Mouse (Mus musculus) splenic B cell, adult 2 months (primary cell): ENCODE results near the gene Opn1mw.
"Not testable (repeated sequence)": the region's sequence is repeated elsewhere in the genome, so short reads cannot be mapped to it uniquely, and the experiment has no call there.

Experiments used
- DNase-seq: peaks from one replicate; pipeline ENCODE4 v3.0.0-alpha.2; 2011; ENCODE audit warnings: low read depth, low spot score
- H3K27me3 ChIP-seq: 2 replicates; pipeline ENCODE4 v1.6.1; 2012; ENCODE audit warnings: mild to moderate bottlenecking, low read length, moderate library complexity, mixed read lengths; ENCODE audit not compliant: control insufficient read depth, poor library complexity, insufficient read depth, severe bottlenecking
- H3K36me3 ChIP-seq: 2 replicates; pipeline ENCODE4 v1.6.1; 2012; ENCODE audit warnings: mild to moderate bottlenecking, low read length, moderate library complexity, mixed read lengths; ENCODE audit not compliant: control insufficient read depth, poor library complexity, insufficient read depth, severe bottlenecking

Gene Opn1mw

DNA sequence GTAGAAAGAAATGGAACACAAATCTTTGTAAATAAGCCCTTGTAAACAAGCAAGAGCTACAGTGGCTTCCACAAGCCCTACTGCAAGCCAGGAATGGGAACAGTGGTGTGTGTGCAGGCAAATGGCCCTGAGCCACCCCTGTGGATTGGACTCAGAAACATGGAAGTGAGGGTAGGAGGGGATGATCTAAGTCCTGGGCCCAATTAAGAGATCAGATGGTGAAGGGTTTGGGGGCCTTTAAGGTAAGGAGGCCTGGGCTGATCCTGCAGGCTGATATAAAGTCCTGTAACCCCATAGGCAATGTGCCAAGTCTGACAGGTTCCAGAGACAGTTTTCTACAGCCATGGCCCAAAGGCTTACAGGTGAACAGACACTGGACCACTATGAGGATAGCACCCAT, at the start of gene Opn1mw:
Gene Opn1mw, plus strand, starts transcription at position 301 of the 400 bp plus-strand sequence.
- DNase-seq, result no peak
- no peaks in the 10 kb centered on the region for H3K27me3 ChIP-seq
- H3K36me3 ChIP-seq, result no peaks in the 10 kb centered on the region

DNA sequence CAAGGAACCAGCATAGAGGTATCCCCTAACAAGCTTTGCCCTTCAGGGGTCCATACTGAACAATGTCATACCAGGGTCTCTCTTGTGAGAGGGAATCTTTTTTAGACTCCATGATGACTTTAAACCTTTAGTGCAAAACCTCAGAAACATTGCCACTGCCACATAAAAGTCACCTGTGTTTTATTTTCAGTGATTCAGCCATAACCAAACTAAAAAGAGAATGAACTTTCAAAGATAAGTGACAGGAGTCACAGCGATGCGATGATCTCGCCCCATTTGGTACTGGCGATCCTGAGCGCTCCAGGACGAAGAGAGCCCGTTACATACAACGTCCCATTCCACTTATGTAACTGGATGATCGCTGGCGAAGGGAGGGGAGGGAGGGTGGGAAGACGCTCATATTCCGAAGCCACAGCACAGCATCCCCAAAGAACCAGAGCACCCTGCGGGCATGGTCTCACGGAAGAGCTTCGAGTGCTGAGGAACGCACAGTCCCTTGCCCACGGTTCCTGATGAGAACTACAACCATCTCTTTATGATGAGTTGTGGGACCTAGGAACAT, 42.9 kb upstream of the Opn1mw start:
- no peak for DNase-seq
- H3K36me3 ChIP-seq, result no peaks in the 10 kb centered on the region
- no peaks in the 10 kb centered on the region for H3K27me3 ChIP-seq

DNA sequence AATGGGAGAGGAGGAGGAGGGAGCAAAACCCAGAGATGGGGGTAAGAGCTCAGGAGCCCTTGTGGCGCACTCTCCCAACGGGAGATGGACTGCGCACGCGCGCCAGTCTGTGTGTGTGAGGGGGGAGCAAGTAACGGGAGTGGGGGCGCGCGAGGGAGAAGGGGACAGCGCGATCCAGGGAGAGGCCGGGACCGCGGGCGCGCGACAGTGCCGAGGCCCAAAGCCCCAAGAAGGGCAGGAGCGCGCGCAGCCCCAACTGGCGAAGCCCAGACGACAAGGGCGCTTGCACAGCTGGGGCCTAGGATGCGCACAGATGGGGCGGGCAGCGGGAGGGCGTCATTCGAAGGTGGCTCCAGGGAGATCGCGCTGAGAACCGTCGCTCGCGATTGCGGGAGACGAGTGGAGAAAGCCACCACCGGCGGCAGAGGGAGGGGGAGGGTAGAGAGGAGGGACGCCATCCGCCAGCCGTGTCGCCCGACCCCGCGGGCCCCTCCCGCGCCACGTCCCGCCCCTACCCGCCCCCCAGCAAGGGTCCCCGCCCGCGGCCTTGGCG, 42.2 kb upstream of the Opn1mw start:
- Histone ChIP-seq H3K36me3 (no peaks in the 10 kb centered on the region), H3K27me3 (no peaks in the 10 kb centered on the region)
- peak; percentile 77 for DNase-seq

DNA sequence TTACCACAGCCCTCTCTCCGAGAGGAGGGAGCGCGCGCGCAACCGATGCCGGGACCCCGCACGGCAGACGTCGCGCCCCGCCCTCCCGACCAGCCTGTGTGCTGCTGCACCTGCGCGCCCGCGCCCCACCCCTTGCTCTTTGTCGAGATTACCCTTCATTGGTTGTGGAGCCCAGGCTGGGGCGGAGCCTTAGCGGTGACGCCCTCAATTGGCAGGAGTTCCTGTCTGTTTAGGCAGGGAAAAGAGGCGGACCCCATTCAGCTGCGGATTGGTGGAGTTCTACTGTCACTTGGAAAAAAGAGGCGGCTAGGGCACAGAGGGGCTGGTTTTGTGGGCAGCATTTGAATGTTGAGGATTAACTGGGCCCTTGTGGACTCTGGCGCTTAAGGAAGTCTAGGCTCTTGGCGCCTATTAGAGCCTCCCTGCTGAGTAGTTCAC, 41.6 kb upstream of the Opn1mw start:
- DNase-seq, result peak; percentile 97
- Histone ChIP-seq H3K27me3 (no peaks in the 10 kb centered on the region), H3K36me3 (no peaks in the 10 kb centered on the region)

DNA sequence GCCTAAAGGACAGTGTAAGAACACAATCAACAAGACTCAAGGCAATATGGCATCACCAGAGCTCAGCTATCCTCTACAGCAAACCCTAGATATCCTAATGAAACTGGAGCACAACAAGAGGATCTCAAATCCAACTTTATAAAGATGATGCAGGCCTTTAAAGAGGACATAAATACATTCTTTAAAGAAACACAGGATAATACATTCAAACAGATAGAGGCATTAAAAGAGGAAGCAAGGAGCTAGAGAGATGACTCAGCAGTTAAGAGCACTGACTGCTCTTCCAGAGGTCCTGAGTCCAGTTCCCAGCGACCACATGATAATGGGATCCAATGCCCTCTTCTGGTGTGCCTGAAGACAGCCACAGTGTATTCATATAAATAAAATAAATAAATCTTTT, 32.1 kb upstream of the Opn1mw start:
- Histone ChIP-seq H3K27me3 (no peaks in the 10 kb centered on the region), H3K36me3 (no peaks in the 10 kb centered on the region)
- DNase-seq, result no peak

DNA sequence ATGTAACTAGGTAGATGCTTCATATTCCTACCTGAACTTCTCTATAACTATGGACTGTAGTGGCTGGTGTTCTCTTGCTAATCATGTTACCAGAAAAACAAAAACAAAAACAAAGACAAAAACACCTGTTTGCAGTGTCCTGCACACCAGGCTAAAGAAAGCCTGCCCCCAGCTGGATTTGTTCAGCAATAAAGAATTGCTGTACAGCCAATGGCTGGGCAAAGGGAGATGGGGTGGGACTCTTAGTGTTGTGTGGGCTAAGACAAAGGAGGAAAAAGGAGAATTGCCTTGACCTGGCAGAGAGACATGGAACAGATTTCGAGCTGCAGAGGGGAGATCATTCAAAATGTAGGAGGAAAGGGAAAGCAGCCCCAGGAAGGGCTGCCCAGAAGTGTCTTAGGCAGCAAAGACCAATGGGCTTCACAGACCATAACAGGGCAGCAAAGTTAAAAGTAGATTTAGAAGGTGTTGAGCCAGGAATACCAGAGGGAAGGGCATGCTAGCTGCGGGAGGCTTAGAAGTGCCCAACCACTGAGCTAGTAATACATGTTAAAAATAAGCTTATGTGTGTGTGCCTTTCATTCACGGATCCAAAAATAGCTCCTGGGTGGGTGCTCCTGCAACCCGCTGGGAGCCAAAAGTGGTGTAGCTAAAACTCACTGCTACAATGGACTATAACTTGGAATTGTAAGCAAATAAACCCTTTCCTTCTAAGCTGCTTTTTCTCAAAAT, 23.6 kb upstream of the Opn1mw start:
- H3K27me3 ChIP-seq, result no peaks in the 10 kb centered on the region
- DNase-seq, result no peak
- H3K36me3 ChIP-seq, result no peaks in the 10 kb centered on the region

DNA sequence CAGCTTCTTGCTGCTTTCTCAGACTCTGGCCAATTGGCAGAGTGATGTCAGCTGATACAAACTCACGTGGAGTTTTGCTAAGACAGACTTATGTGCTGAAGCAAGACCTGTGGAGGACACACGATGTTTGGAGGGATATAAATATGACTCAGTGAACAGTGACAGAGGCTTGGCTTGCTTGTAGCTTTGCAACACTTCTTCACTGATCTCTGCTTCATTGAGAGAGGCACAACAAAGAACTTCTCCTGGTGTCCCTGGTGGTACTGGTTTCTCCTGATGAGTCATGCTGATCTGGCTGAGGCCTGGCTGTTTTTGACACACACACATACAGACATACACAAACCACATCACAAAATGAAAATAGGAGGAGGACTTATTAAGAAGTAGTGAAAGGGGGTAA, 21.3 kb upstream of the Opn1mw start:
- DNase-seq, result no peak
- H3K27me3 ChIP-seq, result no peaks in the 10 kb centered on the region
- no peaks in the 10 kb centered on the region for H3K36me3 ChIP-seq

DNA sequence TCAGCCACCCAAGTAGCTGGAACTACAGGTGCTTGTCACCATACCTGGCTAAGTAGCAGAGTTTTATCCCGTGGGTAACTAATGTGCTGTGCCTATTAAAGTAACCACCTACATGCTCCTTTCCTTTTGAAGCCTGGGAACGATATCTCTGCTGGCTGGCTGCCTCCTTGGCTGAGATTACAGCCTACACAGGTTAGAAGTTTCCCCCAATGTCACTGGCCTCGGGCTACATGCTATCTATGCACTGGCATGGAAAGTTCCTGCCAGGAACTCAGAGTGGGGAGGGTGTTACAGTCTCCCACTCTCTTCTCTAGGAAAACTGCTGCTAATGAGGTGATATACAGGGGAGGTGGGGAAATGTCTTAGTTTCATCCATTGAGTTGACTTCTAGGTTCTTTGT, 18.5 kb upstream of the Opn1mw start:
- Histone ChIP-seq H3K27me3 (no peaks in the 10 kb centered on the region), H3K36me3 (no peaks in the 10 kb centered on the region)
- DNase-seq, result no peak

DNA sequence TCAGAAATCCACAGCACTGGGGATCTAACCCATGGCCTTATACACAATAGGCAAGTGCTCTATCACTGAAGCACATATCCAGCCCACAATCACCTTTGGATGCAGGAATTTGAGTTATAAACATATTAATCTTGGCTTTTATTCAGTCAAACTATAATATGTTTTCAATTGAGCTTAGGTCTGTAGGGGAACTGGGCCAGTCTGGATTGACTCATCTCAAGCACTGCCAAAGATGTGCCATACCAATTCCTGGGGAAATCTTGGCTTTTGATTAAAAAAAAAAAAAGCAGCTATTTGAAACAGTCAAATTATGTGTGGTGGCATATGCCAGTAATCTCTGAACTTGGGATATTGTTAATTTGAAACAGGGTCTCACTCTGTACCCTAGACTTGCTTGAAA, 13.2 kb upstream of the Opn1mw start:
- no peaks in the 10 kb centered on the region for H3K36me3 ChIP-seq
- no peaks in the 10 kb centered on the region for H3K27me3 ChIP-seq
- DNase-seq, result no peak

DNA sequence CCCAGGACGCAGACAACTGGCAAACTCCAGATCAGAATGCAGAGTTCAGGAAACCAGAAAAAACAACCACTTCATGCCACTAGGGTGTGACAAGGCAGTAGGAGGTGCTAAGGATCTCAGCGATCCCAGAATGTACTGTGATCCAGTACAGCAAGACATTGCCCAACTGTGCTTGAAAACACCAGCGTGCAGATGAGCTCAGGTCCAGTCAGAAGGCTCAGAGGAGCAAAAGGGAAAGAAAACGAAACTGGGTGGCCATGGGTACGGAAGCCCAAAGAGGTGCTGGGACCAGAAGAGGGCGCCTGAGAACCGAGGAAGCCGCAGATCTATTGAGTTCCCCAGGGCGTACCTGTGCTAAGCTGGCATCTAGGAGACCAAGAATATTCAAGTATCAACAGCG, 11.8 kb upstream of the Opn1mw start:
- peak; percentile 80 for DNase-seq
- Histone ChIP-seq H3K36me3 (no peaks in the 10 kb centered on the region), H3K27me3 (no peaks in the 10 kb centered on the region)

DNA sequence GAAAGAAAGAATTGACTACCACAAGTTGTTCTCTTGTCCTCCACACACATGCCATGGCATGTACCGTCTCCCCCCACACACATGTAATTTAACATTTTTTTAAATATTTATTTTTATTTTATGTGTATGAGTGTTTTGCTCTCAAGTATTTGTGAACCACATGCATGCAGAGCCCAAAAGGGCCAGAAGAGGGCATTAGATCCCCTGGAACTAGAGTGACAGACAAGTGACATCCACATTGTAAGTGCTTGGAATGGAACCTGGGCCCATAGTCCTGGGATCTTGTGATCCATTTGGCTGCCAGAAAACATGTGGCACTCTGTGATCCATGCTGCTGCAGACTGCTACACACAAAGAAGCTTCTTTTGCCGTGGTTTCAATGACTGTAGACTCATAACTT, 2.3 kb upstream of the Opn1mw start:
- no peaks in the 10 kb centered on the region for H3K27me3 ChIP-seq
- peak; percentile 70 for DNase-seq
- no peaks in the 10 kb centered on the region for H3K36me3 ChIP-seq

DNA sequence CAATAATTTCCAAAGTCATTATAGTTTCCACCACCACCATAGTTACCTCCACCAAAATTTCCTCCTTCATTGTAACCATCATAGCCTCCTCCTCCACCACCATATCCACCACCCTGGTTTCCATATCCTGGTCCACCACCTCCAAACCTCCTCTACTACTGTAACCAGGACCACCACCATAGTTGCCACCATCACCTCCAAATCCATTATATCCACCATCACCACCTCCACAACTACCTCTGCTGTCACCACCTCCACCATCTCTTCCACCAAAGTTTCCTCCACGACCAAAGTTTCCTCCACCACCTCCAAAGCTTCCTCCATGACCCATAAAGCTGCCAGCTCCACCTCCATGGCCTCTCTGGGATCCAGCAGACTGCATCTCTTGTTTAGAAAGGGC, 8.0 kb downstream of the Opn1mw start, which contains the start of gene Mecp2:
Gene Mecp2, minus strand, starts transcription at position 101 of the 400 bp plus-strand sequence.
- DNase-seq, H3K27me3 ChIP-seq: not testable (repeated sequence)

DNA sequence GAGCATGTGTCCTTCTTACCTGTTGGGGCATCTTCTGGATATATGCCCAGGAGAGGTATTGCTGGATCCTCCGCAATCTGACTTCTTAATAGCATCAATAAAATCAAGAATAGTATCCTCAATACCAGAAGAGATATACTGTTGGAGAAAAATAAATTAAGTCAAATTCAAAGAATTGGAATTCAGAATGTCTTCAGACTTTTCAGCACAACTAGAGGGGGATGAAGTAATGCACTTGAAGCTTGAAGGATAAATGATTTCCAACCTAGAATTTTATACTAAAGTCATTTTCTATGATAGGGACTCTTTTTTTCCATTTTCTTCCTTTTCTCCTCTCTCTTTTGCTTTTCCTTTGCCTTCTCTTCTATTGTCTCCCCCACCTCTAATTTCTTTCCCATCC, 40.5 kb downstream of the Opn1mw start, which contains the start of gene Tex28:
Gene Tex28, minus strand, starts transcription at position 101 of the 400 bp plus-strand sequence.
- no peaks in the 10 kb centered on the region for H3K36me3 ChIP-seq
- DNase-seq, result no peak
- H3K27me3 ChIP-seq, result no peaks in the 10 kb centered on the region

More for the DNA sequence above, 8.0 kb downstream of the Opn1mw start, which contains the start of gene Mecp2:
- not testable (repeated sequence) for H3K36me3 ChIP-seq

DNA sequence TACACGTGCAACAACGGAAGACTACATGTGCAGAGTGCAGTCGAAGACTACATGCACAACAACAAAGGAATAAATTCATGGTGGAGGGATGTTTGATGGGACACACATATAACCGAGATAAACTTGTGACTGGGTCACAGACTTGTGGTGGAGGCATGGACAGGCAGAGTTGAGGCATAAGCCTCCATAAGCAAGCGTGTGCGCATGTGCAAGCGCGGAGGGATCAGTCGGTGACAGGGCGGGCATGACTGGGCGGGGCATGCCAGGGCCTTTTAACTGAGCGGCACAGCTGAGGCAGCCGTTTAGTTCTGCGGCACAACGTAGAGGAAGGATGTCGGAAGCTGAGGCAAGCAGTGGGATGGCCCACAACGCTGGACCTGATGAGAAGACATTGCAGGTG, 49.7 kb downstream of the Opn1mw start, which contains the start of gene Tktl1:
Gene Tktl1, plus strand, starts transcription at position 301 of the 400 bp plus-strand sequence.
- DNase-seq, result no peak
- Histone ChIP-seq H3K27me3 (no peaks in the 10 kb centered on the region), H3K36me3 (no peaks in the 10 kb centered on the region)
